Mouse (Mus musculus): ENCODE measurements around the gene Vgll3.

Gene Vgll3

GRCm38 (mm10) chr16:65814918-65815881 lies at the start of gene Vgll3:
Gene Vgll3, plus strand, starts transcription at chr16:65815257.
- DNase-seq (ENCODE audit: low read depth, low spot score) = no peak

DNA sequence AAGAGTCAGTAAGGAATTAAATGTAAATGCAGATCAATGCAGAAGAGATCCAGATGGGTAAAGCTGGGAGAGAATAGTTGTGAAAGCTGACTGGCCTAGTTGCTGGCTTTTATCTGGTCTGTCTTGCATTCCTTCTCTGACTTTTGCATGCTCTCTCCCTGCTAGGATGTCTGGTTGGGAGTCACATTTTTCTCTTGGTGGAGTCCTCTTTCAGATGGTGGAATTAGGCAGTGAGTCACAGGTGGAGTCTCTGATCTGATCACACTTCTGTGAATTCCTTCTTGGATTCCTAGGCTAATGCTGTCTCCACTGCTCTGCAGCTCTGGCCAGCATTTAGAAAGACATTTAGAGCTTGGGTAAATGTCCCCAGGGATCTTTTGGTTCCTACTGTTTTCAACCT lies 49.1 kb upstream of the Vgll3 start:
- DNase-seq (ENCODE audit: low read depth, low spot score) = no peak

DNA sequence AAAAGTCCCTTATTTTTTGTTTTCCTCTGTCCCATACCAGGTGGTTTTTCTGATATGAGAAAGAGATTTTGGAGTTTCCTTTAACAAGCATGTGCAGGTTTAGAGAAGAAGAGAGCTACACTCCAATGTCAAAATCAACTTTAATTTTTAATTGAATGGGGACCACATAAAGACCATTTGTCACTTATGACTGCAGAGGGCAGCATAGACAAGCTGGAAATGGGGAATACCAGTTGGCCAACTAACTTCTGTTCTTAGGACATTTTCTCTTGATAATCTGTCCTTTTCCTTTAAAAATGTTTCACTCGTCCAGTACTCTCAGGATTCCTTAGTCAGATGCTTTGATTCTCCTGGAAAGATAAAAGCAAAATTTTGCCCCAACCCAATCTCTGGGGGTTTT lies 29.1 kb upstream of the Vgll3 start:
- DNase-seq (ENCODE audit: low read depth, low spot score) = no peak

GRCm38 (mm10) chr16:65816059-65816458 lies 1.0 kb downstream of the Vgll3 start:
- no peak for DNase-seq (ENCODE audit: low read depth, low spot score)

DNA sequence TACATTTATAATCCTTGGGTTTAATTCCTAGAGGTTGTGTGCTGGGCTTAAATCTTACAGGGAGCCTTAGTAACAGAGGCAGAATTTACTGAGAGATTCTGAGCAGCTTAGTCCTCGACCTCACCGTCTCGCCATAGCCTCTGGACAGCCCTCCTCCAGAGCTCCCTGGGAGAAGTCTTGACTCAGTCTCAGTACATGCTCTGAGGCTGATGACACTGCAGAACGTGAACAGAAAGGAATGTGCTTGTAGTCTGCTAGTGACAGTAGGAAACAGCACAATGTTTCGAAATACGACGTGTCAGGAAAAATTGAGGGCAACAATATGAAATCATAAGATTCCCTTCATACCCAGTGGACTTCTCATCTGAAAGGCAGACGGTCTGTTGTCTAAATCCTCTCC lies 3.7 kb downstream of the Vgll3 start:
- DNase-seq (ENCODE audit: low read depth, low spot score) = no peak

GRCm38 (mm10) chr16:65820803-65821202 lies 5.7 kb downstream of the Vgll3 start:
- DNase-seq (ENCODE audit: low read depth, low spot score) = no peak

- no peak for DNase-seq (ENCODE audit: low read depth, low spot score)
Observed at GRCm38 (mm10) chr16:65823721-65824120, 8.7 kb downstream of the Vgll3 start.

GRCm38 (mm10) chr16:65828141-65828565 lies 13.1 kb downstream of the Vgll3 start:
- no peak for DNase-seq (ENCODE audit: low read depth, low spot score)

DNA sequence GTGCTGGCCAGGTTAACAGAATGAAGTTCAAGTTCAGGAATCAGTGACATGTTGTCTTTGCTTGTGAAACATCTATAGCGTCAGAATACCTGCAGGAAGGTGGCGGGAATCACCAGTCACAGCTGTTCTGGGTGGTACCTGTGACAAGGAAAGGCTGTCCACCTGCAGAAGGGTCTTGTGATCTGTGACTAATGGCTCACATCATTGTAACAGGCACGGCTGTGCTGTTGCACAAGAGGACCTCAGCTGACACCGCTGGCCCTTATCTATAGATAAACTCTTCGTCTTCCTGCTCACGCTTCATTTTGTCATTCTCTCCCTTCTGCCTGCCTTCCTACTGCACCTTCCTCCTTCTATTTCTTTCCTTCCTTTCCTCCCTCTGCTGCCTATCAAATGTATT lies 14.0 kb downstream of the Vgll3 start:
- no peak for DNase-seq (ENCODE audit: low read depth, low spot score)

- no peak for DNase-seq (ENCODE audit: low read depth, low spot score)
Observed at GRCm38 (mm10) chr16:65834721-65835120, 19.7 kb downstream of the Vgll3 start.

DNA sequence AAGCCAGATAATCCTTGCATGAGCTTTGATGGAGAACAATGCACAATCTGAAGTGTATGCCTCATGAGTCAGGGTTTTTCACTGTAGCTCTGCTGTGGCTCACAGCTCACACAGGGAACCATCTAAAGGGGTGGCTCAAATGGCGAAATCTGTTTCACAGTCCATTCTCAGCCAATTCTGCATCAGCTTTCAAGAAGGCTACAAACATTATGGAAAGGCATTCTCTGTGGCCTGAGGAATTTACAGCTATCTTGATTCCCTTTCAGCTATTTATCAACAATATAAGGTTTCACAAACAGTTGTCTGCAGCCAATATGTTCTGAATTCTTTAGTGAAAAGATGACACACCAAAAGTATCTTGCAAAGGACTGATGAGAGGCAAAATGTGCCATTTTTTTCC lies 35.1 kb downstream of the Vgll3 start:
- DNase-seq (ENCODE audit: low read depth, low spot score) = no peak

- DNase-seq (ENCODE audit: low read depth, low spot score) = no peak
Observed at GRCm38 (mm10) chr16:65864471-65864870, 49.4 kb downstream of the Vgll3 start.

DNA sequence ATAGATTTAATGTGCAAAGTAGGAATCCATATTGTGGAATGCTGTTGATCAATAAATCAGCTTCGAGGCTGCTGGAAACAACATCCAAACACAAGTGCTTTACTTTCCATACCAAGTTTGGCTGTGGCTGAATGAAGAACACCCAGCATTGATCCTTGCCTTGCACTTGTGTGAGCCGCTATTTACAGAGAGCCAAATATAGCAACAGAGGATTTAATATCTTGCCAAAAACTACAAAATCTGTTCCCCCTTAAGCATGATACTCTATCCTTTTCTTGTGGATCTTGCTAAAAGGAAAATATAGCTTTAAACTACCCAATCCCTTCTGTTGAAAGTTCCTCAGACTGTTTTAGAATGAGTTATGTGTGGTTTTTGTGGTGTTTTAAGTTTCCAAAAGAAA lies 52.9 kb downstream of the Vgll3 start:
- no peak for DNase-seq (ENCODE audit: low read depth, low spot score)

- DNase-seq (ENCODE audit: low read depth, low spot score) = no peak
Observed at GRCm38 (mm10) chr16:65868933-65869332, 53.9 kb downstream of the Vgll3 start.

DNA sequence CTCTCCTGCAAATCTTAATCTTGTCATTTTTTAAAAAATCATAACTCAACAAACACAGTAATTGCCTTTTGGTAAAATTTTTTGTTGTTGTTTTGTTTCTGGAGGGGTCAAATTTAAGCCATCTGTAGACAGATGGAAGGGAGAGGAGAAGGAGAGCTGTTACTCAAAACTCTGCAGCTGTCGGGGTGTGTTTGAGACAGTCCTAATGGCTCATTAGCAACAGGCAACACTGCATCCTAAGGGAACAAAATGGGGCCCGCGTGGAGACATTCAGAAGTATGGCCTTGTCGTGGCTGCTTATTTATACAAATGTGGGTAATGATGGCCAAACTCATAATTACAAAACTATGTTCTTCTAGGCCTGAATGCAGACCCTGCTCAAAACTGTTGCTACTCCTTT lies 73.9 kb downstream of the Vgll3 start:
- DNase-seq (ENCODE audit: low read depth, low spot score) = no peak

Measured in telencephalon, adult 2 months (tissue).